Mouse (Mus musculus) left cerebral cortex, postnatal 14 days (tissue): Measurements from ENCODE around the gene Akap7. TPM values are rescaled to one million over a fixed set of nuclear protein-coding genes. Genes with fewer than 3 reads are reported as not detected.
"Not testable (repeated sequence)": the region's sequence is repeated elsewhere in the genome, so short reads cannot be mapped to it uniquely, and the experiment has no call there.

Experiments
- DNase-seq, 2 experiments: peaks; one replicate each; pipeline ENCODE4 v3.0.0; 2021 to 2022; ENCODE audit warnings: low spot score in 2 of 2, mixed read lengths in 1 of 2
- intact Hi-C: fragments of 180-260 bp; cut with DNase I; formaldehyde crosslinking; loops from one replicate; pipeline ENCODE4 v1.15.1; 2025
- total RNA-seq, 2 experiments: library from RNA; stranded (reverse); gene quantifications; 2 replicates each; pipeline ENCODE4 v1.2.3; 2021

Akap7 gene
- total RNA-seq, 2 experiments from 2014 or later, result 79.5 to 81.7 TPM

- DNase-seq, result no peak
- intact Hi-C loops, result no loop called here
Measured at GRCm38 (mm10) chr10:25208619-25209018, 99.1 kb downstream of the Akap7 start.

- DNase-seq, result no peak
- intact Hi-C loops, result no loop called here
Measured at GRCm38 (mm10) chr10:25207866-25208265, 99.8 kb downstream of the Akap7 start.

GRCm38 (mm10) chr10:25200691-25201090 is 107.0 kb downstream of the Akap7 start:
- intact Hi-C loops, result no loop called here
- no peak for DNase-seq

- intact Hi-C loops, result no loop called here
- DNase-seq, result peak; percentile 50 to 75
Measured at GRCm38 (mm10) chr10:25199510-25200353, 107.9 kb downstream of the Akap7 start.

- DNase-seq, result no peak
- intact Hi-C loops, result no loop called here
Measured at GRCm38 (mm10) chr10:25198575-25198974, 109.1 kb downstream of the Akap7 start.

- intact Hi-C loops, result no loop called here
- no peak for DNase-seq
Measured at GRCm38 (mm10) chr10:25198048-25198447, 109.6 kb downstream of the Akap7 start.

GRCm38 (mm10) chr10:25192180-25193073 is 115.2 kb downstream of the Akap7 start:
- intact Hi-C loops, result no loop called here
- DNase-seq, result no peak

- intact Hi-C loops, result no loop called here
- no peak for DNase-seq
Measured at GRCm38 (mm10) chr10:25191166-25191565, 116.5 kb downstream of the Akap7 start.

- intact Hi-C loops, DNase-seq: not testable (repeated sequence)
Measured at GRCm38 (mm10) chr10:25186240-25186639, 121.4 kb downstream of the Akap7 start.

GRCm38 (mm10) chr10:25185691-25186090 is 122.0 kb downstream of the Akap7 start:
- intact Hi-C loops, result no loop called here

GRCm38 (mm10) chr10:25184819-25185603 is 122.7 kb downstream of the Akap7 start:
- intact Hi-C loops, result no loop called here
- DNase-seq, result no peak

More at GRCm38 (mm10) chr10:25185691-25186090, 122.0 kb downstream of the Akap7 start:
- DNase-seq, result no peak

GRCm38 (mm10) chr10:25183271-25183670 is 124.4 kb downstream of the Akap7 start:
- intact Hi-C loops, result no loop called here
- no peak for DNase-seq

GRCm38 (mm10) chr10:25179030-25179429 is 128.6 kb downstream of the Akap7 start:
- no peak for DNase-seq
- intact Hi-C loops, result no loop called here

GRCm38 (mm10) chr10:25177270-25177669 is 130.4 kb downstream of the Akap7 start:
- intact Hi-C loops, result no loop called here
- DNase-seq, result no peak

GRCm38 (mm10) chr10:25174872-25175271 is 132.8 kb downstream of the Akap7 start:
- intact Hi-C loops, result no loop called here
- no peak for DNase-seq

- no peak for DNase-seq
- intact Hi-C loops, result no loop called here
Measured at GRCm38 (mm10) chr10:25167365-25168194, 140.1 kb downstream of the Akap7 start.

GRCm38 (mm10) chr10:25163510-25163909 is 144.2 kb downstream of the Akap7 start:
- intact Hi-C loops, DNase-seq: not testable (repeated sequence)

- intact Hi-C loops, result no loop called here
Measured at GRCm38 (mm10) chr10:25161701-25162100, 146.0 kb downstream of the Akap7 start.

GRCm38 (mm10) chr10:25158651-25159050 is 149.0 kb downstream of the Akap7 start:
- no peak for DNase-seq
- intact Hi-C loops, result no loop called here

More at GRCm38 (mm10) chr10:25161701-25162100, 146.0 kb downstream of the Akap7 start:
- DNase-seq, result no peak
